Mouse (Mus musculus): ENCODE data around the gene Podxl. TPM values are rescaled to one million over a fixed set of nuclear protein-coding genes. Genes with fewer than 3 reads are reported as not detected.
"Not testable (repeated sequence)": the region's sequence is repeated elsewhere in the genome, so short reads cannot be mapped to it uniquely, and the experiment has no call there.

Gene Podxl
- polyA plus RNA-seq, 1 experiment from 2014 or later = 38.9 TPM

GRCm38 (mm10) chr6:31562371-31563080 is 1.3 kb downstream of the Podxl start:
- Histone ChIP-seq H3K27ac (ENCODE audit: low read depth) (no peak overlapping the region), H3K4me2 (ENCODE audit: low read length) (peak overlapping the region; percentile 76), H3K4me1 (replicated peaks; ENCODE audit: control insufficient read depth, insufficient read depth, low read length) (peaks cover 7% of the 10 kb centered on the region; the same call in 1 of the 2 replicates), H3K36me3 (ENCODE audit: control insufficient read depth, insufficient read depth, low read length) (no peaks in the 10 kb centered on the region), H3K9ac (ENCODE audit: low read length) (peak overlapping the region; percentile 55), H3K4me3 (ENCODE audit: low read depth, low read length) (peak overlapping the region; percentile 55), H3K9me3 (ENCODE audit: control insufficient read depth, low read length) (no peaks in the 10 kb centered on the region), H3K27me3 (replicated peaks; ENCODE audit: control insufficient read depth, insufficient read depth, low read length) (peaks cover 26% of the 10 kb centered on the region)
- WGBS = 9% methylated on average over 16 of the region's 16 CpGs
- ATAC-seq (replicated peaks; ENCODE audit: low FRiP score, low TSS enrichment, low read depth) (no peak), DNase-seq (ENCODE audit: low spot score) (peak; percentile 76)

DNA sequence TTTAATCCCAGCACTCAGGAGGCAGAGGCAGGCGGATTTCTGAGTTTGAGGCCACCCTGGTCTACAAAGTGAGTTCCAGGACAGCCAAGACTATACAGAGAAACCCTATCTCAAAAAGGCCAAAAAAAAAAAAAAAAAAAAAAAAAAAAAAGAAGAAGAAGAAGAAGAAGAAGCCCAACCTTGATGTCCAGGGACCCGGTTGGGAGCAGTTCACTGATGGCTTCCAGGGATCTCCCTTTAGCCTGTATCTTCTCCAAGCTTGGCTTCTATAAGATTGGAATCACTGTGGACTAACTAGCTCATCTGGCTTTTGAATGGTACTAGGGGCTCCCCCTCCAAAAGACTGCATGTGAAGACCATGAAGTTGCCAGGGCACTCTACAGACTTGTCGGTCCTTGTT is 1.8 kb downstream of the Podxl start:
- DNase-seq (ENCODE audit: low spot score); H3K27ac ChIP-seq (ENCODE audit: low read depth); H3K36me3 ChIP-seq (ENCODE audit: control insufficient read depth, insufficient read depth, low read length); H3K4me1 ChIP-seq (replicated peaks; ENCODE audit: control insufficient read depth, insufficient read depth, low read length); ATAC-seq (replicated peaks; ENCODE audit: low FRiP score, low TSS enrichment, low read depth); H3K9ac ChIP-seq (ENCODE audit: low read length); H3K9me3 ChIP-seq (ENCODE audit: control insufficient read depth, low read length): not testable (repeated sequence)
- H3K4me2 ChIP-seq (ENCODE audit: low read length) = peak overlapping the region; percentile 76
- peak overlapping the region; percentile 55 for H3K4me3 ChIP-seq (ENCODE audit: low read depth, low read length)
- peaks cover 26% of the 10 kb centered on the region for H3K27me3 ChIP-seq (replicated peaks; ENCODE audit: control insufficient read depth, insufficient read depth, low read length)
- 53% methylated on average over 3 of the region's 3 CpGs for WGBS

DNA sequence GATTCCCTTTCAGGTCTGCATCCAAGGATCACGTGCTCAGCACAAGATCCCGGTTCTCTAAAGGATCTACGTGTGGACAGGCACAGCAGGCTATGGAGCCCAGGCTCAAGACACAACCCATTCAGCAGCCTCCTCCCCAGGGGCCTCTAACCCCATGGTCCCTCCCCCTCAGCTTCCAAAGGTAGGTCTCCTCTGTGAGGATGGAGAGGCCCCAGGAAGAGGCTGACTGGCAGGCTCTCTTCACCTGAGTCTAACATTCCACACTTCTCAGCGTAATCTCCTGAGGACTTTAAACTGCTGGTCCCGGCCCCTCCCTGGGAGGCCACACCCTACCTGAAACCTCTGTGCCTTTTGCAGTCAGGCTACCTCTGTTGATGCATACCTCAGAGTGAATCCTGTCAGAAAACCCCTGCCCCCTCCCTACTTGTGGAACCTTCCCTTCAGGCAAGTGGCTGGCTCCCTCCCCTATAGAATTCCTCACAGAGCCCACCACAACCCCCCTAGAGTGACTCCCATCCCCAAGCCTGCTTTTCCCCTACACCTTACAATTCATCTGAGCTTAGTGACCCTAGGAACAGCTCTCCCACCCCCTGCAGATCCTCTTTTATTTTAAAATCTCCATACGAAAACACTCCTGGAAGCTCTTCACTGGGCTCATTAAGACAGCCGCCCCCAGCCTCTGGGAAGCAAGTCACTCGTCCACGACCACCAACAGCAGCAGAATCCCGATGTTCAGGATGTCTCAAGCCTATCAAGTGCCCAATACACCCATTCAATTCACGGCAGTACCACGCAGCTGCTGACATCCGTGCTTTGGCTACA is 3.4 kb downstream of the Podxl start:
- no peak overlapping the region for H3K9ac ChIP-seq (ENCODE audit: low read length)
- peaks cover 7% of the 10 kb centered on the region; the same call in 1 of the 2 replicates for H3K4me1 ChIP-seq (replicated peaks; ENCODE audit: control insufficient read depth, insufficient read depth, low read length)
- ATAC-seq (replicated peaks; ENCODE audit: low FRiP score, low TSS enrichment, low read depth) (peak; percentile 60), DNase-seq (ENCODE audit: low spot score) (peak; percentile 63)
- H3K4me3 ChIP-seq (ENCODE audit: low read depth, low read length) = 0 out of 2 replicates have a peak overlapping the region, but pooled peaks have one; percentile 4
- H3K9me3 ChIP-seq (ENCODE audit: control insufficient read depth, low read length) = no peaks in the 10 kb centered on the region
- no peaks in the 10 kb centered on the region for H3K36me3 ChIP-seq (ENCODE audit: control insufficient read depth, insufficient read depth, low read length)
- H3K27me3 ChIP-seq (replicated peaks; ENCODE audit: control insufficient read depth, insufficient read depth, low read length) = peaks cover 26% of the 10 kb centered on the region
- H3K4me2 ChIP-seq (ENCODE audit: low read length) = peak overlapping the region; percentile 23
- 21% methylated on average over 13 of the region's 13 CpGs for WGBS
- H3K27ac ChIP-seq (ENCODE audit: low read depth) = peak overlapping the region; percentile 29

DNA sequence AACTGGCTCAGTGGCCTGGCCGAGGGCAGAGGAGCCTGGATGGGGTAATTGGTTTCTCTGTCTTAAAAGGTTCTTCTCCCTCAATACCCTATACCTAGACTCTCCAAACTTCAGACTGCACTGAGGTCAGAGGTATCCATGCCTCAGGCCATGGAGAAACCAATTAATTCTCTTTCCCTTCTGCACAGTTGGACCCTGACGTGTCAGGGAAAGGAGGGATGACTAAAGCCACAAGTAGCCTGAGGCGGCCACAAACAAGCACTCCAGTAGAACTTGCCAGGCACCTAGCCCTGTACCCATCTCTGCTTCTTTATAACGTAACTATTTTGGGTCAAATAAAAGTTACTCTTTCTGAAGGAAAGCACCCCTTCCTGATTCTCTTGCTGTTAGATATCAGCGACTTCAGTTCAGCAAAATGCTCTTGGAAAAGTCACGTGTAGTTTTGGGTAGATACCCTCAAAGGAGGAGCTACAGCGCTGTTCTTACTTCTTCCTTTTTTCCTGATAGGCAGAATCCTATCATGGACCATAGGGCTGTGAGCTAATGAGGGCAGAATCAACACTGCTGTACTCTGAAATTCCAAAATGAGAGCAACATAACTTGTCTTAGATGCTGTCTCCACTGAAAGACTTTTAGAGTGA is 7.2 kb downstream of the Podxl start:
- ATAC-seq (replicated peaks; ENCODE audit: low FRiP score, low TSS enrichment, low read depth) = no peak

DNA sequence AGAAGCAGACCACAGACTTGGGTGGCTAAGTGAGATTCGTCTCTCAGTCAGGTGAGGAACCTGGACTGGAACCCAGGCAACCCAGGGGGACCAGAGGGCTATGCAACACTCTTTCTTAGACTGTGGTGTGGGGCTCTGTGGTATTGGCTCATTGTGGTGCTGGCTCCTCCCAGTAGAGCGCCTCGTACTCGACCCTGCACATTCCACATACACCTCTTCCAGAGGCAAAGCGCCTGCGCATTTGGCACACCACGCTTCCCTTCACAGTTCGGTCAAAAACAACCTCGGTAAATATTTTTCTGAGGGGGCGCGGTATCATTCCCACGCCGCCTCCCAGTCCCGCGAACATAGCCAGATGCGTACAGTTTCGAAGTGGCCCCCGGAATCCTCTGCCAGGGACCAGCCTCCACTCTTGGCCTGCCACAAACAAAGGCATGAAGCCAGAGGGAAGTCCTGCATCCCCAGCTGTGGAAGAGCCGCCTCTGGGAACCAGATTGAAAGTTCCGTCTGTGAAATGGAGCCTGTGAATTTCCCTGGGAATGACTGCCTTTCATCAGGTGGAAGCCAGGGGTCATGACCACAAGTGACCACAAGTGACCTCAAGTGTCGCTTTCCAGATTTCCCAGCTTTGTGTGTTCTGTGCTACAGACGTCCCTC is 12.8 kb downstream of the Podxl start:
- no peaks in the 10 kb centered on the region for H3K27me3 ChIP-seq (replicated peaks; ENCODE audit: control insufficient read depth, insufficient read depth, low read length)
- H3K4me1 ChIP-seq (replicated peaks; ENCODE audit: control insufficient read depth, insufficient read depth, low read length) = no peaks in the 10 kb centered on the region
- ATAC-seq (replicated peaks; ENCODE audit: low FRiP score, low TSS enrichment, low read depth) = no peak
- no peak overlapping the region for H3K4me2 ChIP-seq (ENCODE audit: low read length)
- no peak overlapping the region for H3K4me3 ChIP-seq (ENCODE audit: low read depth, low read length)
- no peak overlapping the region for H3K27ac ChIP-seq (ENCODE audit: low read depth)
- no peak for DNase-seq (ENCODE audit: low spot score)
- 75% methylated on average over 22 of the region's 22 CpGs for WGBS
- H3K9me3 ChIP-seq (ENCODE audit: control insufficient read depth, low read length) = no peaks in the 10 kb centered on the region
- H3K9ac ChIP-seq (ENCODE audit: low read length) = no peak overlapping the region
- H3K36me3 ChIP-seq (ENCODE audit: control insufficient read depth, insufficient read depth, low read length) = no peaks in the 10 kb centered on the region

More for the DNA sequence above, 7.2 kb downstream of the Podxl start:
- H3K4me1 ChIP-seq (replicated peaks; ENCODE audit: control insufficient read depth, insufficient read depth, low read length) = 0 out of 2 replicates have a peak, but pooled peaks cover 4% of the 10 kb centered on the region
- WGBS = 88% methylated on average over 7 of the region's 7 CpGs
- no peak overlapping the region for H3K9ac ChIP-seq (ENCODE audit: low read length)
- H3K9me3 ChIP-seq (ENCODE audit: control insufficient read depth, low read length) = no peaks in the 10 kb centered on the region
- H3K4me2 ChIP-seq (ENCODE audit: low read length) = no peak overlapping the region
- H3K36me3 ChIP-seq (ENCODE audit: control insufficient read depth, insufficient read depth, low read length) = no peaks in the 10 kb centered on the region
- H3K4me3 ChIP-seq (ENCODE audit: low read depth, low read length) = no peak overlapping the region
- DNase-seq (ENCODE audit: low spot score) = no peak
- H3K27ac ChIP-seq (ENCODE audit: low read depth) = no peak overlapping the region
- H3K27me3 ChIP-seq (replicated peaks; ENCODE audit: control insufficient read depth, insufficient read depth, low read length) = no peaks in the 10 kb centered on the region

DNA sequence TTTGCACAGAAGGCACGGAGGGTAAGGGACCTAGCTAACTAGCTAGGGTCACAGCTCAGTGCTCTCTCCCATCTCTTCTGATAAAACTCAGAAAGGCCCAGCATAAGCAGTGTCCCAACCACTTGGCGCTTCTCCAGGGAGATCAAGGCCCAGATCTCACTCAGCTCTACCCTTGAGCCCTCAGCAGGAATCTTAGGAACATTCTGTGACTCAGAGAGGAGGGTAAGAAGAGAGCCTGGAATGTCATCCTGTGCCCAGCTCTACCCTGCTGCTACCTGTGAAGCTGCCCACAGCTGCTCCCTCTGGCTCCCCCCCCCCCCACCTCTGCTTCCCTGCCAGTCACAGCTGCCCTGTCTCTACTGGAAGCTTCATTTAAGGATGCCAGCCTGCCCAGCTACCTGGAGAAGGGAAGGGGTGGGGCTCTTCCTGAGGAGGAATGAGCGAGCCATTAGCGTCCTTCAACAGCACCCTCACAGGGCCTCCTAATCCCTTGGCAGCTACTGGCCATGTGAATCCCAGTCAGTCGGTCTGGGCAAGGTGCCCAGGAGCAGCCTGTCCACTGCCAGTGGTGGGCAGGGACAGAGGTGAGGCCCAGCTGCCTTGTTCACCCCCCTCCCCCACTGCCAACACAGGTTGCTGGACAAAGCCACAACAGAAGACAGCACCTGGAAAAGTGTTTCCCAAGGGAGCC is 14.3 kb downstream of the Podxl start:
- ATAC-seq (replicated peaks; ENCODE audit: low FRiP score, low TSS enrichment, low read depth) = no peak
- DNase-seq (ENCODE audit: low spot score) = no peak

GRCm38 (mm10) chr6:31544318-31544717 is 19.5 kb downstream of the Podxl start:
- Histone ChIP-seq H3K27ac (ENCODE audit: low read depth) (no peak overlapping the region), H3K9ac (ENCODE audit: low read length) (no peak overlapping the region), H3K4me3 (ENCODE audit: low read depth, low read length) (no peak overlapping the region), H3K4me1 (replicated peaks; ENCODE audit: control insufficient read depth, insufficient read depth, low read length) (no peaks in the 10 kb centered on the region), H3K36me3 (ENCODE audit: control insufficient read depth, insufficient read depth, low read length) (no peaks in the 10 kb centered on the region), H3K9me3 (ENCODE audit: control insufficient read depth, low read length) (no peaks in the 10 kb centered on the region), H3K4me2 (ENCODE audit: low read length) (no peak overlapping the region), H3K27me3 (replicated peaks; ENCODE audit: control insufficient read depth, insufficient read depth, low read length) (no peaks in the 10 kb centered on the region)
- WGBS = 61% methylated on average over 4 of the region's 4 CpGs
- DNase-seq (ENCODE audit: low spot score) (no peak), ATAC-seq (replicated peaks; ENCODE audit: low FRiP score, low TSS enrichment, low read depth) (no peak)

More for the DNA sequence above, 14.3 kb downstream of the Podxl start:
- no peak overlapping the region for H3K4me3 ChIP-seq (ENCODE audit: low read depth, low read length)
- no peak overlapping the region for H3K27ac ChIP-seq (ENCODE audit: low read depth)
- H3K27me3 ChIP-seq (replicated peaks; ENCODE audit: control insufficient read depth, insufficient read depth, low read length) = no peaks in the 10 kb centered on the region
- H3K36me3 ChIP-seq (ENCODE audit: control insufficient read depth, insufficient read depth, low read length) = no peaks in the 10 kb centered on the region
- H3K9ac ChIP-seq (ENCODE audit: low read length) = no peak overlapping the region
- 59% methylated on average over 5 of the region's 5 CpGs for WGBS
- no peak overlapping the region for H3K4me2 ChIP-seq (ENCODE audit: low read length)
- H3K4me1 ChIP-seq (replicated peaks; ENCODE audit: control insufficient read depth, insufficient read depth, low read length) = no peaks in the 10 kb centered on the region
- no peaks in the 10 kb centered on the region for H3K9me3 ChIP-seq (ENCODE audit: control insufficient read depth, low read length)

- Histone ChIP-seq H3K27me3 (replicated peaks; ENCODE audit: control insufficient read depth, insufficient read depth, low read length) (no peaks in the 10 kb centered on the region), H3K36me3 (ENCODE audit: control insufficient read depth, insufficient read depth, low read length) (no peaks in the 10 kb centered on the region), H3K9ac (ENCODE audit: low read length) (no peak overlapping the region), H3K4me3 (ENCODE audit: low read depth, low read length) (no peak overlapping the region), H3K4me1 (replicated peaks; ENCODE audit: control insufficient read depth, insufficient read depth, low read length) (no peaks in the 10 kb centered on the region), H3K27ac (ENCODE audit: low read depth) (no peak overlapping the region), H3K4me2 (ENCODE audit: low read length) (no peak overlapping the region), H3K9me3 (ENCODE audit: control insufficient read depth, low read length) (no peaks in the 10 kb centered on the region)
- WGBS = 89% methylated on average over 6 of the region's 6 CpGs
- DNase-seq (ENCODE audit: low spot score) (no peak), ATAC-seq (replicated peaks; ENCODE audit: low FRiP score, low TSS enrichment, low read depth) (no peak)
Measured at GRCm38 (mm10) chr6:31540018-31540417, 23.8 kb downstream of the Podxl start.

Data from intestine, embryonic 14.5 days (tissue).